Mouse (Mus musculus): Measurements from ENCODE around the gene Olfr920. TPM values are rescaled to one million over a fixed set of nuclear protein-coding genes. Genes with fewer than 3 reads are reported as not detected.

The Olfr920 gene
- polyA plus RNA-seq (2012; ENCODE audit: insufficient read depth, insufficient read length, missing spikeins), result not detected in 2 replicates

- Histone ChIP-seq H3K4me1 (ENCODE audit: control insufficient read depth, insufficient read depth, insufficient read length, low read length) (no peaks in the 10 kb centered on the region), H3K27ac (replicated peaks; ENCODE audit: low read depth, low read length) (no peak within 1 kb of the TSS), H3K4me3 (ENCODE audit: insufficient read depth, low read depth, low read length) (no peak within 1 kb of the TSS)
Measured at GRCm38 (mm10) chr9:38751999-38752398, at the start of gene Olfr920. Gene Olfr920, plus strand, starts transcription at chr9:38752299.

GRCm38 (mm10) chr9:38718102-38718501 lies 34.0 kb upstream of the Olfr920 start, which contains the start of gene Vwa5a:
Gene Vwa5a, plus strand, starts transcription at chr9:38718268.
- H3K27ac ChIP-seq (replicated peaks; ENCODE audit: low read depth, low read length), result peak within 1 kb of the TSS; percentile 56; the same call in 1 of the 2 replicates
- peak within 1 kb of the TSS; percentile 67 for H3K4me3 ChIP-seq (ENCODE audit: insufficient read depth, low read depth, low read length)
- peaks cover 7% of the 10 kb centered on the region for H3K4me1 ChIP-seq (ENCODE audit: control insufficient read depth, insufficient read depth, insufficient read length, low read length)

GRCm38 (mm10) chr9:38718927-38719441 lies 33.1 kb upstream of the Olfr920 start:
- Histone ChIP-seq H3K4me3 (ENCODE audit: insufficient read depth, low read depth, low read length) (peak overlapping the region; percentile 67), H3K4me1 (ENCODE audit: control insufficient read depth, insufficient read depth, insufficient read length, low read length) (peaks cover 7% of the 10 kb centered on the region)

GRCm38 (mm10) chr9:38724044-38724443 lies 28.1 kb upstream of the Olfr920 start:
- no peak overlapping the region for H3K4me3 ChIP-seq (ENCODE audit: insufficient read depth, low read depth, low read length)
- no peak overlapping the region for H3K27ac ChIP-seq (replicated peaks; ENCODE audit: low read depth, low read length)
- peaks cover 7% of the 10 kb centered on the region for H3K4me1 ChIP-seq (ENCODE audit: control insufficient read depth, insufficient read depth, insufficient read length, low read length)

More at GRCm38 (mm10) chr9:38718927-38719441, 33.1 kb upstream of the Olfr920 start:
- peak overlapping the region; percentile 56; the same call in 1 of the 2 replicates for H3K27ac ChIP-seq (replicated peaks; ENCODE audit: low read depth, low read length)

- Histone ChIP-seq H3K4me1 (ENCODE audit: control insufficient read depth, insufficient read depth, insufficient read length, low read length) (no peaks in the 10 kb centered on the region), H3K27ac (replicated peaks; ENCODE audit: low read depth, low read length) (no peak overlapping the region), H3K4me3 (ENCODE audit: insufficient read depth, low read depth, low read length) (no peak overlapping the region)
Measured at GRCm38 (mm10) chr9:38728218-38728617, 23.9 kb upstream of the Olfr920 start.

GRCm38 (mm10) chr9:38741408-38741807 lies 10.7 kb upstream of the Olfr920 start:
- no peak overlapping the region for H3K27ac ChIP-seq (replicated peaks; ENCODE audit: low read depth, low read length)
- H3K4me1 ChIP-seq (ENCODE audit: control insufficient read depth, insufficient read depth, insufficient read length, low read length), result no peaks in the 10 kb centered on the region
- H3K4me3 ChIP-seq (ENCODE audit: insufficient read depth, low read depth, low read length), result no peak overlapping the region

- Histone ChIP-seq H3K27ac (replicated peaks; ENCODE audit: low read depth, low read length) (no peak overlapping the region), H3K4me1 (ENCODE audit: control insufficient read depth, insufficient read depth, insufficient read length, low read length) (no peaks in the 10 kb centered on the region), H3K4me3 (ENCODE audit: insufficient read depth, low read depth, low read length) (no peak overlapping the region)
Measured at GRCm38 (mm10) chr9:38744619-38745315, 7.3 kb upstream of the Olfr920 start.

GRCm38 (mm10) chr9:38772768-38773167 lies 20.7 kb downstream of the Olfr920 start, which contains the start of gene Olfr921:
Gene Olfr921, plus strand, starts transcription at chr9:38773068.
- Histone ChIP-seq H3K4me3 (ENCODE audit: insufficient read depth, low read depth, low read length) (no peak within 1 kb of the TSS), H3K4me1 (ENCODE audit: control insufficient read depth, insufficient read depth, insufficient read length, low read length) (no peaks in the 10 kb centered on the region), H3K27ac (replicated peaks; ENCODE audit: low read depth, low read length) (no peak within 1 kb of the TSS)

- Histone ChIP-seq H3K4me1 (ENCODE audit: control insufficient read depth, insufficient read depth, insufficient read length, low read length) (no peaks in the 10 kb centered on the region), H3K4me3 (ENCODE audit: insufficient read depth, low read depth, low read length) (no peak overlapping the region), H3K27ac (replicated peaks; ENCODE audit: low read depth, low read length) (no peak overlapping the region)
Measured at GRCm38 (mm10) chr9:38792689-38793088, 40.6 kb downstream of the Olfr920 start.

GRCm38 (mm10) chr9:38805696-38806095 lies 53.6 kb downstream of the Olfr920 start:
- no peak overlapping the region for H3K27ac ChIP-seq (replicated peaks; ENCODE audit: low read depth, low read length)
- no peak overlapping the region for H3K4me3 ChIP-seq (ENCODE audit: insufficient read depth, low read depth, low read length)
- no peaks in the 10 kb centered on the region for H3K4me1 ChIP-seq (ENCODE audit: control insufficient read depth, insufficient read depth, insufficient read length, low read length)

Other genes starting within 250 kb of the Olfr920 start
- not detected in 2 replicates for gene Olfr911-ps1, start 230.7 kb upstream of the Olfr920 start, polyA plus RNA-seq (2012; ENCODE audit: insufficient read depth, insufficient read length, missing spikeins)
- not detected in 2 replicates for gene Olfr910, start 214.4 kb upstream of the Olfr920 start, polyA plus RNA-seq (2012; ENCODE audit: insufficient read depth, insufficient read length, missing spikeins)
- not detected in 2 replicates for gene Olfr912, start 172.1 kb upstream of the Olfr920 start, polyA plus RNA-seq (2012; ENCODE audit: insufficient read depth, insufficient read length, missing spikeins)
- gene Olfr913, start 159.5 kb upstream of the Olfr920 start, polyA plus RNA-seq (2012; ENCODE audit: insufficient read depth, insufficient read length, missing spikeins), result not detected in 2 replicates
- not detected in 2 replicates for gene Olfr914, start 147.2 kb upstream of the Olfr920 start, polyA plus RNA-seq (2012; ENCODE audit: insufficient read depth, insufficient read length, missing spikeins)
- not detected in 2 replicates for gene Olfr916, start 92.4 kb upstream of the Olfr920 start, polyA plus RNA-seq (2012; ENCODE audit: insufficient read depth, insufficient read length, missing spikeins)
- gene Olfr917, start 86.5 kb upstream of the Olfr920 start, polyA plus RNA-seq (2012; ENCODE audit: insufficient read depth, insufficient read length, missing spikeins), result not detected in 2 replicates
- gene Olfr918, start 77.7 kb upstream of the Olfr920 start, polyA plus RNA-seq (2012; ENCODE audit: insufficient read depth, insufficient read length, missing spikeins), result not detected in 2 replicates
- not detected in 2 replicates for gene Olfr919, start 48.6 kb upstream of the Olfr920 start, polyA plus RNA-seq (2012; ENCODE audit: insufficient read depth, insufficient read length, missing spikeins)
- 28.3 and 35.4 TPM in 2 replicates for gene Vwa5a, start 34.0 kb upstream of the Olfr920 start, polyA plus RNA-seq (2012; ENCODE audit: insufficient read depth, insufficient read length, missing spikeins)
- not detected in 2 replicates for gene Olfr921, start 20.8 kb downstream of the Olfr920 start, polyA plus RNA-seq (2012; ENCODE audit: insufficient read depth, insufficient read length, missing spikeins)
- not detected in 2 replicates for gene Olfr922, start 62.3 kb downstream of the Olfr920 start, polyA plus RNA-seq (2012; ENCODE audit: insufficient read depth, insufficient read length, missing spikeins)
- gene Olfr923, start 74.2 kb downstream of the Olfr920 start, polyA plus RNA-seq (2012; ENCODE audit: insufficient read depth, insufficient read length, missing spikeins), result not detected in 2 replicates
- gene Olfr924, start 92.2 kb downstream of the Olfr920 start, polyA plus RNA-seq (2012; ENCODE audit: insufficient read depth, insufficient read length, missing spikeins), result not detected in 2 replicates
- not detected in 2 replicates for gene Olfr26, start 102.8 kb downstream of the Olfr920 start, polyA plus RNA-seq (2012; ENCODE audit: insufficient read depth, insufficient read length, missing spikeins)
- gene Olfr926, start 124.8 kb downstream of the Olfr920 start, polyA plus RNA-seq (2012; ENCODE audit: insufficient read depth, insufficient read length, missing spikeins), result not detected in 2 replicates
- not detected in 2 replicates for gene Olfr930, start 177.5 kb downstream of the Olfr920 start, polyA plus RNA-seq (2012; ENCODE audit: insufficient read depth, insufficient read length, missing spikeins)
- not detected in 2 replicates for gene Olfr933, start 220.0 kb downstream of the Olfr920 start, polyA plus RNA-seq (2012; ENCODE audit: insufficient read depth, insufficient read length, missing spikeins)
- not detected in 2 replicates for gene Olfr934, start 236.0 kb downstream of the Olfr920 start, polyA plus RNA-seq (2012; ENCODE audit: insufficient read depth, insufficient read length, missing spikeins)
- gene Olfr935, start 247.4 kb downstream of the Olfr920 start, polyA plus RNA-seq (2012; ENCODE audit: insufficient read depth, insufficient read length, missing spikeins), result not detected in 2 replicates

Data from brown adipose tissue, adult 24 weeks (tissue).